Mouse (Mus musculus) G1E (cell line): ENCODE results near the gene Gm14326.
"Not testable (repeated sequence)": the region's sequence is repeated elsewhere in the genome, so short reads cannot be mapped to it uniquely, and the experiment has no call there.

ENCODE experiments used
- CTCF ChIP-seq: IDR thresholded peaks from 2 replicates; pipeline ENCODE4 v1.5.1; 2012; ENCODE audit warnings: low read depth, low read length, inconsistent platforms, mixed read lengths
- GATA1 ChIP-seq: IDR thresholded peaks from 2 replicates; pipeline ENCODE4 v1.6.1; 2012; ENCODE audit warnings: borderline replicate concordance, low read length, inconsistent platforms, mixed read lengths
- GATA2 ChIP-seq: IDR thresholded peaks from 2 replicates; pipeline ENCODE4 v1.6.1; 2012; ENCODE audit warnings: low read depth, low read length, inconsistent platforms, borderline replicate concordance
- POLR2AphosphoS5 ChIP-seq: IDR thresholded peaks from 2 replicates; pipeline ENCODE4 v1.6.1; 2012; ENCODE audit warnings: low read depth, low read length, inconsistent platforms; ENCODE audit not compliant: insufficient replicate concordance
- TAL1 ChIP-seq: conservative IDR thresholded peaks from 2 replicates; pipeline ENCODE4 v1.6.1; 2012; ENCODE audit warnings: low read depth, low read length, inconsistent platforms, mixed read lengths

- not testable (repeated sequence) for TF ChIP-seq CTCF, GATA2, TAL1, POLR2AphosphoS5, GATA1
Observed at GRCm38 (mm10) chr2:177903276-177903675, 53.8 kb downstream of the Gm14326 start.
